ENCODE assay signal across 8 mouse cellular contexts in the genomic region with DNA sequence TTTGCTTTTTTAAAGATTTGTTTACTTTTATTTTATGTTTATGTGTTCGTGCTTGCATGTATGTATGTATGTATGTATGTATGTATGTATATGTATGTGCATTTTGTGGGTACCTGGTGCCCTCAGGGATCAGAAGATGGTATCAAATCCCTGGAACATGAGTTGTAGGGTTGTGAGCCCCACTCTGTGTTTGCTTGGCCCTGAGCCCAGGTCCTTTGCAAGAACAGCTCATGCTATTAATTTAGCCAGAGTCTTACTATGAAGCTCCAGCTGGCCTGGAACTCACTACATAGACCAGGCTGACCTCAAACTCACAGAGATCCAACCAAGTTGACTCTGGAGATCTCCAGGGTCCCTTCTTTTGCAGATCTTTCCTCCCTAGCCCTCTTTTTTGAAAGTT. TPM values are rescaled to one million over a fixed set of nuclear protein-coding genes. Genes with fewer than 3 reads are reported as not detected.
DNase-seq lines count a peak whose midpoint lies in the region; ATAC-seq lines count a peak whose summit lies in the region.
"Had no signal": no experiment of that assay in that cellular context is flagged by ENCODE, and none has a peak within 500 bp of the region (broad histone marks: within the 10 kb centered on the region; RNA-seq: fewer than 3 reads in every experiment).

No protein-coding gene starts in this region.

- peak; percentile 53 for DNase-seq in kidney, postnatal 10 days
- DNase-seq in kidney, adult 11 months = no peak
- peak; percentile 60 to 75 for DNase-seq in adrenal gland, postnatal 36 days
- peak; percentile 52 for DNase-seq in heart, adult 8-10 months (ENCODE audit: low spot score)
- peak; percentile 44 for DNase-seq in lung, postnatal 25 days (ENCODE audit: low spot score)
- no peak for DNase-seq in right cerebral cortex, adult 2 months (ENCODE audit: low spot score in 2 of 2)
- DNase-seq: thymus, postnatal 14 days had no signal

- no peak for ATAC-seq in monocyte, adult 5-6 weeks (replicated peaks; ENCODE audit: insufficient number of reproducible peaks, low FRiP score, low TSS enrichment, poor library complexity, severe bottlenecking)

RNA-seq across cellular contexts. Expression of gene Rap2a, which starts 37.1 kb away (rescaled TPM):
- total RNA-seq in adrenal gland, postnatal 36 days (2021) = 10 to 100 TPM; 20.9 to 23.5 TPM
- total RNA-seq in heart, adult 8-10 months (2022) = 10 to 100 TPM in 3 of 4 experiments, 1 to 10 TPM in 1; 9.2 to 11.0 (median 10.6) TPM
- total RNA-seq in monocyte, adult 5-6 weeks (2017) = 28.7 to 43.3 TPM (median 38.8 TPM) in 3 replicates

Comparison
In these comparisons a context has a peak if more than half of its experiments do, and no peak if none do; other contexts are left out.
1. DNase-seq: peak in kidney, postnatal 10 days (single experiment), adrenal gland, postnatal 36 days (2 of 2), heart, adult 8-10 months (single experiment) and lung, postnatal 25 days (single experiment); none in kidney, adult 11 months (single experiment) and right cerebral cortex, adult 2 months (0 of 2).